Mouse (Mus musculus) thymus, postnatal 36 days (tissue): ENCODE results near the gene Pou1f1.

Experiments
- DNase-seq, 2 experiments: peaks; one replicate each; pipeline ENCODE4 v3.0.0; 2022; ENCODE audit warnings: mixed read lengths in 2 of 2

Gene Pou1f1

GRCm38 (mm10) chr16:65564951-65565350 is 44.6 kb downstream of the Pou1f1 start:
- DNase-seq: no peak

- DNase-seq: no peak
Observed at GRCm38 (mm10) chr16:65568853-65569252, 48.5 kb downstream of the Pou1f1 start.

GRCm38 (mm10) chr16:65577298-65578029 is 57.2 kb downstream of the Pou1f1 start:
- DNase-seq: no peak
